Mouse (Mus musculus): Measurements from ENCODE around the gene Chdh. TPM values are rescaled to one million over a fixed set of nuclear protein-coding genes. Genes with fewer than 3 reads are reported as not detected.

Chdh gene
- total and polyA plus RNA-seq, 3 experiments: not detected

DNA sequence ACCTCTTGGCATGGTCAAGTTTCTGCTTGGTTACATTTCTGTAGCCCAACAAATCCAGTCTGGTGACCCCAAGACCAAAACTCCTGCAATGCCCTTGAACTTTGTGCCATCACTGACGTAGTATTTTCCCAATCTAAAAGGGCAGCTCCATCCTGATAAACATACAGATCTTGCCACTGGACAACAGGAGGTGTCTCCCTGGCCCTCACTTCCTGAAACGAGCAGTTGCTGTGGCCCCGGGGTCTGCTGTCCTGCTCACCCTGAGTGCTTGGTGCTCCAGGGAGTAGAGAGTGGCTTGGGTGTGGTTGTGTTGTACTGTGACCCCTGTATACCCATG, 9.4 kb upstream of the Chdh start:
- no peak for TF ChIP-seq MAX (IDR thresholded peaks at IDR 0.05; ENCODE audit: low read length)
- TF ChIP-seq JUND (conservative IDR thresholded peaks at IDR 0.05; ENCODE audit: low read depth, low read length): no peak
- no peak for TF ChIP-seq TCF12 (IDR thresholded peaks at IDR 0.05; ENCODE audit: low read depth, low read length)
- peak; percentile 17; the same call in 1 of the 2 replicates for TF ChIP-seq SIN3A (IDR thresholded peaks at IDR 0.05; ENCODE audit: low read length)
- TF ChIP-seq E2F4 (IDR thresholded peaks at IDR 0.05; ENCODE audit: insufficient replicate concordance, low read depth, low read length): no peak
- no peak for TF ChIP-seq MAFK (IDR thresholded peaks at IDR 0.05; ENCODE audit: insufficient replicate concordance, low read length)
- H3K4me3 ChIP-seq (replicated peaks in 1 of 3; ENCODE audit: low read depth in 2 of 3, low read length in 2 of 3, poor library complexity in 1 of 3): peak overlapping the region; percentile 31 to 67 (median 58)
- H3K27me3 ChIP-seq (replicated peaks): no peaks in the 10 kb centered on the region
- H3K36me3 ChIP-seq (replicated peaks in 1 of 2; ENCODE audit: control insufficient read depth in 1 of 2, insufficient read depth in 1 of 2, low read length in 1 of 2): peaks cover 17 to 38% of the 10 kb centered on the region in 2 experiments
- no peak for DNase-seq (ENCODE audit: extremely low read depth)
- H3K79me2 ChIP-seq (replicated peaks; ENCODE audit: control insufficient read depth, extremely low read depth, insufficient read depth, poor library complexity, severe bottlenecking): no peaks in the 10 kb centered on the region
- in situ Hi-C loops (cut with MboI; ENCODE audit: low pct_ligation_motif_present, low pct_unique_long_range_greater_than_20kb, low sequenced_read_pairs): no loop called here
- H3K9me3 ChIP-seq (replicated peaks; ENCODE audit: low read length): no peaks in the 10 kb centered on the region
- peak overlapping the region; percentile 59 for H3K27ac ChIP-seq (ENCODE audit: insufficient read depth, low read depth)
- H3K9ac ChIP-seq (ENCODE audit: insufficient read depth, low read depth): peak overlapping the region; percentile 37; the same call in 1 of the 2 replicates
- peaks cover 10 to 44% of the 10 kb centered on the region in 2 experiments for H3K4me1 ChIP-seq (ENCODE audit: control insufficient read depth in 1 of 2, insufficient read depth in 2 of 2)
- peak overlapping the region; percentile 82 for H3K4me2 ChIP-seq (ENCODE audit: insufficient read depth, low read depth, poor library complexity, severe bottlenecking)
- dilution Hi-C loops (cut with MboI; ENCODE audit: extremely low pct_ligation_motif_present, extremely low pct_unique_long_range_greater_than_20kb, low sequenced_read_pairs): no loop called here

DNA sequence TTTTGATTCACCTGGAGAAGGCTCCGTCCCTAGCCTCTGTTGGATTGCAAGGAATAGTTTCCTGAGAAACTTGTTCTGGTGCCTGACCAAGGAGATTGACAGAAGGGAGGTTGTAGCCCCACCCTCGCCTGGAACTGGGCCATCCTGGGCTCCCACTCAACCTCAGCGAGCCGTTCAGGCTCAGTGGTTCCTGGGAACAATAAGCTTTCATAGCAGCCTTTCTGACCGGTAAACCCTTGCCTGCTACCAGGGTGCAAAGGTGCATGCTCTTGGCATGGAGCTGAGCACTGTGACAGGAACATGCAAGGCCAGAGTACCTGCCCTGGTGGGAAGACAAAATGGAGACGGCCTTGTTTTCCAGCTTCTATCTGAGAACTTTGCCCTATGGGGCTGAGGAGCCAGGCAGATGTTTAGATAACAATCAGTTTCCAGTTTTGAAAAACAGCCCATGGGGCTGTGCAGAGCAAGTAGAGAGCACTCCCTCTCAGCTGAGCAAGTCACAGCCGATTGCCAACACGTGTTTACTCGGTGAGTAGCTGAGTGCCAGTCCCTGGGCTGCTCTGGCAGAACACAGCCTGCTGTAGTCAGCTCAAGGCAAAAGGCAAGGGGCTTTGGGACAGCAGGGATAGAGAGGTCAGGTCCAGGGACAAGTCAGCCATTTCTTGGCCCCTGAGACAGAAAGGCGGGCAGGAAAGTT, 1.2 kb downstream of the Chdh start:
- no peaks in the 10 kb centered on the region for H3K79me2 ChIP-seq (replicated peaks; ENCODE audit: control insufficient read depth, extremely low read depth, insufficient read depth, poor library complexity, severe bottlenecking)
- dilution Hi-C loops (cut with MboI; ENCODE audit: extremely low pct_ligation_motif_present, extremely low pct_unique_long_range_greater_than_20kb, low sequenced_read_pairs): no loop called here
- no peak overlapping the region for H3K27ac ChIP-seq (ENCODE audit: insufficient read depth, low read depth)
- no peaks in the 10 kb centered on the region for H3K27me3 ChIP-seq (replicated peaks)
- H3K4me2 ChIP-seq (ENCODE audit: insufficient read depth, low read depth, poor library complexity, severe bottlenecking): no peak overlapping the region
- peaks cover 8 to 36% of the 10 kb centered on the region in 2 experiments for H3K4me1 ChIP-seq (ENCODE audit: control insufficient read depth in 1 of 2, insufficient read depth in 2 of 2)
- TF ChIP-seq MAX (IDR thresholded peaks at IDR 0.05; ENCODE audit: low read length): no peak
- no peak for TF ChIP-seq ELF1 (IDR thresholded peaks at IDR 0.05; ENCODE audit: low read depth, low read length)
- no peak for TF ChIP-seq CHD2 (IDR thresholded peaks at IDR 0.05; ENCODE audit: low read length)
- no peak for TF ChIP-seq MAFK (IDR thresholded peaks at IDR 0.05; ENCODE audit: insufficient replicate concordance, low read length)
- TF ChIP-seq POLR2AphosphoS2 (IDR thresholded peaks at IDR 0.05; ENCODE audit: low read depth, low read length): no peak
- no peak for TF ChIP-seq MEF2A (IDR thresholded peaks at IDR 0.05; ENCODE audit: borderline replicate concordance, low read depth, low read length)
- TF ChIP-seq ZNF384 (IDR thresholded peaks at IDR 0.05; ENCODE audit: low read depth, low read length): no peak
- no peak for TF ChIP-seq ETS1 (conservative IDR thresholded peaks at IDR 0.05; ENCODE audit: low read depth, low read length)
- no peak for TF ChIP-seq USF2 (conservative IDR thresholded peaks at IDR 0.05; ENCODE audit: low read depth, low read length)
- no peak for TF ChIP-seq ZKSCAN1 (IDR thresholded peaks at IDR 0.05; ENCODE audit: borderline replicate concordance, low read depth, low read length)
- no peak for TF ChIP-seq USF1 (IDR thresholded peaks at IDR 0.05; ENCODE audit: low read depth, low read length)
- no peak for TF ChIP-seq BHLHE40 (IDR thresholded peaks at IDR 0.05; ENCODE audit: low read depth, low read length)
- TF ChIP-seq E2F4 (IDR thresholded peaks at IDR 0.05; ENCODE audit: insufficient replicate concordance, low read depth, low read length): no peak
- no peak for TF ChIP-seq JUN (IDR thresholded peaks at IDR 0.05; ENCODE audit: insufficient read depth, low read depth, low read length)
- TF ChIP-seq RCOR1 (conservative IDR thresholded peaks at IDR 0.05; ENCODE audit: low read depth, low read length): no peak
- no peak for TF ChIP-seq KAT2A (IDR thresholded peaks at IDR 0.05; ENCODE audit: insufficient replicate concordance, low read length)
- no peak for TF ChIP-seq NELFE (IDR thresholded peaks at IDR 0.05; ENCODE audit: low read depth, low read length)
- TF ChIP-seq HCFC1 (IDR thresholded peaks at IDR 0.05; ENCODE audit: low read depth, low read length): no peak
- TF ChIP-seq CHD1 (IDR thresholded peaks at IDR 0.05; ENCODE audit: low read depth, low read length): no peak
- no peak for TF ChIP-seq EP300 (IDR thresholded peaks at IDR 0.05; ENCODE audit: low read length)
- H3K9ac ChIP-seq (ENCODE audit: insufficient read depth, low read depth): no peak overlapping the region
- H3K9me3 ChIP-seq (replicated peaks; ENCODE audit: low read length): no peaks in the 10 kb centered on the region
- H3K36me3 ChIP-seq (replicated peaks in 1 of 2; ENCODE audit: control insufficient read depth in 1 of 2, insufficient read depth in 1 of 2, low read length in 1 of 2): no peaks in the 10 kb centered on the region
- in situ Hi-C loops (cut with MboI; ENCODE audit: low pct_ligation_motif_present, low pct_unique_long_range_greater_than_20kb, low sequenced_read_pairs): no loop called here
- no peak overlapping the region for H3K4me3 ChIP-seq (replicated peaks in 1 of 3; ENCODE audit: low read depth in 2 of 3, low read length in 2 of 3, poor library complexity in 1 of 3)
- no peak for DNase-seq (ENCODE audit: extremely low read depth)

Data from CH12.LX (cell line).